Mouse (Mus musculus) neural tube, embryonic 15.5 days (tissue): ENCODE measurements around the gene Vmn1r40. TPM values are rescaled to one million over a fixed set of nuclear protein-coding genes. Genes with fewer than 3 reads are reported as not detected.

ENCODE experiments used
- polyA plus RNA-seq: library from polyadenylated mRNA; unstranded; fragments of >200 nt; fragmentation: Nextera tagmentation; extraction: Ambion mirVana; gene quantifications from 2 replicates; pipeline ENCODE4 v1.2.1, GENCODE M21; 2015

Vmn1r40 gene
- polyA plus RNA-seq, 1 experiment from 2014 or later: not detected

Other genes starting within 250 kb of the Vmn1r40 start
- 155 and 174 TPM in 2 replicates for gene Chchd6, start 111.9 kb upstream of the Vmn1r40 start, polyA plus RNA-seq
- gene Txnrd3, start 63.6 kb upstream of the Vmn1r40 start, polyA plus RNA-seq: 11.6 and 12.7 TPM in 2 replicates
- not detected in 2 replicates for gene Vmn1r41, start 33.2 kb downstream of the Vmn1r40 start, polyA plus RNA-seq
- not detected in 2 replicates for gene Vmn1r42, start 168.9 kb downstream of the Vmn1r40 start, polyA plus RNA-seq
- not detected in 2 replicates for gene Vmn1r43, start 168.9 kb downstream of the Vmn1r40 start, polyA plus RNA-seq
- gene Vmn1r44, start 176.1 kb downstream of the Vmn1r40 start, polyA plus RNA-seq: not detected in 2 replicates
- not detected in 2 replicates for gene Vmn1r45, start 233.1 kb downstream of the Vmn1r40 start, polyA plus RNA-seq